Mouse (Mus musculus) myocyte (in vitro differentiated cells): ENCODE measurements at regions not wholly inside any gene's neighbourhood (a gene's known extent, or its start where the extent isn't known, plus 50 kb on each side); places are given as distances from the start of the nearest gene placed in this dataset.

ENCODE experiments used
- CEBPB ChIP-seq: IDR thresholded peaks from 2 replicates; pipeline ENCODE4 v1.6.1; 2011; ENCODE audit warnings: mild to moderate bottlenecking, moderate library complexity; ENCODE audit not compliant: poor library complexity, insufficient read depth, severe bottlenecking
- POLR2A ChIP-seq: IDR thresholded peaks from one replicate; pipeline ENCODE4 v1.6.1; 2011; ENCODE audit warnings: low read depth, mild to moderate bottlenecking, control low read depth, moderate library complexity; ENCODE audit not compliant: insufficient read length
- SRF ChIP-seq: IDR thresholded peaks from one replicate; pipeline ENCODE4 v1.6.1; 2011; ENCODE audit warnings: low read depth; ENCODE audit not compliant: control insufficient read depth, insufficient read length
- TCF12 ChIP-seq: IDR thresholded peaks from one replicate; pipeline ENCODE4 v1.6.1; 2011; ENCODE audit warnings: mild to moderate bottlenecking, control low read depth; ENCODE audit not compliant: poor library complexity, insufficient read depth, severe bottlenecking
- USF1 ChIP-seq: IDR thresholded peaks from one replicate; pipeline ENCODE4 v1.6.1; 2011; ENCODE audit warnings: low read depth, mild to moderate bottlenecking, control low read depth, moderate library complexity

- TF ChIP-seq POLR2A (no peak), CEBPB (no peak), TCF12 (no peak), USF1 (no peak), SRF (no peak)
Measured at GRCm38 (mm10) chr13:5675668-5676067, 185.6 kb upstream of the Klf6 start.
